Mouse (Mus musculus) G1E (cell line): ENCODE measurements around the gene Jazf1.

Source experiments
- CTCF ChIP-seq: IDR thresholded peaks from 2 replicates; pipeline ENCODE4 v1.5.1; 2012; ENCODE audit warnings: low read depth, low read length, inconsistent platforms, mixed read lengths
- GATA1 ChIP-seq: IDR thresholded peaks from 2 replicates; pipeline ENCODE4 v1.6.1; 2012; ENCODE audit warnings: borderline replicate concordance, low read length, inconsistent platforms, mixed read lengths
- TAL1 ChIP-seq: conservative IDR thresholded peaks from 2 replicates; pipeline ENCODE4 v1.6.1; 2012; ENCODE audit warnings: low read depth, low read length, inconsistent platforms, mixed read lengths

DNA sequence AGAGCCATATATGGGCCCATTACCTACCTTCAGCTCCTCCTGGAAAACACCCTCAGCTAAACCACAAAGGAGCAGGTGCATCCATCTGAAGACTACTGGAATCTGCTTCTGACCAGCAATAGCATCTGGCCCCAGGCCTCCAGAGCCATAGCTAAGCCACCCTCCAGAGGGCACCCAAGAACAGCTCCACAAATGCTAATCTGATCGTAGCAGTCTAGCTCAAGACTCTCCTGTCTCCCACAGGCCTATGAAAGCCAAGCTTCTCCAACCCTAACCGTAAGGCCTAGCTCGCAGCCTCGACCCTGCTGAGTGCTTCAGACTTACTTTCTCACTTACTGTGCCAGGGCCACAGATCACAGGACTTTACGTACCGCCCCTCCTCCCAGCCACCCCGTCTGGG, 96.3 kb downstream of the Jazf1 start:
- TF ChIP-seq CTCF: no peak
- no peak for TF ChIP-seq TAL1
- no peak for TF ChIP-seq GATA1
